Comparison of ENCODE assay signal across 23 mouse cellular contexts in genomic region chr3:130556263-130556662, GRCm38 (mm10).
"Had no signal": no experiment of that assay in that cellular context is flagged by ENCODE, and none has a peak within 500 bp of the region (broad histone marks: within the 10 kb centered on the region; RNA-seq: fewer than 3 reads in every experiment).

No protein-coding gene starts in this region.

- H3K9ac ChIP-seq: forebrain, postnatal 0 days; heart, embryonic 13.5 days; heart, embryonic 15.5 days; hindbrain, embryonic 13.5 days; hindbrain, embryonic 15.5 days; limb, embryonic 13.5 days; limb, embryonic 15.5 days had no signal

- H3K9me3 ChIP-seq: heart, embryonic 13.5 days; heart, embryonic 15.5 days; hindbrain, embryonic 13.5 days; hindbrain, embryonic 15.5 days; limb, embryonic 13.5 days; limb, embryonic 15.5 days had no signal

- ATAC-seq: forebrain, postnatal 0 days; hindbrain, postnatal 0 days; intestine, embryonic 16.5 days had no signal

- H3K27me3 ChIP-seq: heart, embryonic 13.5 days; heart, embryonic 15.5 days; hindbrain, embryonic 13.5 days; hindbrain, embryonic 15.5 days; limb, embryonic 13.5 days; limb, embryonic 15.5 days had no signal

- H3K27ac ChIP-seq: heart, adult 2 months; heart, embryonic 13.5 days; heart, embryonic 15.5 days; hindbrain, embryonic 15.5 days; hindbrain, postnatal 0 days; limb, embryonic 13.5 days; limb, embryonic 15.5 days had no signal

- H3K4me1 ChIP-seq: heart, embryonic 13.5 days; heart, embryonic 15.5 days; hindbrain, embryonic 13.5 days; hindbrain, embryonic 15.5 days; limb, embryonic 13.5 days; limb, embryonic 15.5 days had no signal

- H3K36me3 ChIP-seq: heart, embryonic 13.5 days; heart, embryonic 15.5 days; hindbrain, embryonic 13.5 days; hindbrain, embryonic 15.5 days; limb, embryonic 15.5 days had no signal

- H3K4me2 ChIP-seq: heart, embryonic 11.5 days; heart, embryonic 13.5 days; heart, embryonic 15.5 days; hindbrain, embryonic 13.5 days; hindbrain, embryonic 15.5 days; limb, embryonic 13.5 days; limb, embryonic 15.5 days had no signal

- H3K4me3 ChIP-seq: heart, adult 2 months; heart, embryonic 13.5 days; heart, embryonic 15.5 days; hindbrain, embryonic 13.5 days; hindbrain, embryonic 15.5 days; limb, embryonic 13.5 days; limb, embryonic 15.5 days had no signal

- DNase-seq: forebrain, postnatal 0 days; gastrocnemius, postnatal 14 days; gastrocnemius, postnatal 36 days; heart, adult 11 months; heart, adult 2 months; heart, postnatal 14 days; heart, postnatal 36 days; kidney, adult 11 months; kidney, adult 8-10 months; kidney, postnatal 10 days; kidney, postnatal 36 days; layer of hippocampus, adult 9-11 months; layer of hippocampus, postnatal 36 days; left cerebral cortex, postnatal 4 days had no signal
